Mouse (Mus musculus) inflammation-experienced regulatory T-cells, adult 6 months (primary cell): Measurements from ENCODE around the gene Olfr668. TPM values are rescaled to one million over a fixed set of nuclear protein-coding genes. Genes with fewer than 3 reads are reported as not detected.
"Not testable (repeated sequence)": the region's sequence is repeated elsewhere in the genome, so short reads cannot be mapped to it uniquely, and the experiment has no call there.

Experiments
- ATAC-seq: one replicate; pipeline ENCODE4 v1.8.0; 2017
- polyA plus RNA-seq, 3 experiments: library from polyadenylated mRNA; unstranded; fragments of 100-300 nt; shearing (Covaris generic); gene quantifications; one replicate each; pipeline ENCODE4 v1.2.1; 2017

Gene Olfr668
- polyA plus RNA-seq, result not detected

DNA sequence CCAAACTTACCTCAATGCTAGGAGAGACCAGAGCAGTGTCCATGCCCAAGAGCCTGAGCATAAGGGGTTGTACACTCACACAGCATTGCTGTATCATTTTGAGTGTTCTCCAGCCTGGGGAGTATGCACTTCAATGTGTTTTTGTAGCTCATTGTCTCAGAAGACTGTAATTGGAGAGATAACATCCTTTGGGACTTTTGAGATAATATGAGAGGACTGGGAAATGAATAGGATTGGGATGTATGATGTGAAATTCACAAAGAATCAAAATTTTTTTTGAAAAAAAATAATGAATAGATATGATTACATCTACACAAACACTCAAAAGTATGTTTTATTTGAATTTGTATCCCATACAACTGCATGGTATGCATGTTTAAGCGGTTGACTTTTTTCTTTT, at the start of gene Olfr668:
Gene Olfr668, minus strand, starts transcription at position 101 of the 400 bp plus-strand sequence.
- ATAC-seq, result no peak

DNA sequence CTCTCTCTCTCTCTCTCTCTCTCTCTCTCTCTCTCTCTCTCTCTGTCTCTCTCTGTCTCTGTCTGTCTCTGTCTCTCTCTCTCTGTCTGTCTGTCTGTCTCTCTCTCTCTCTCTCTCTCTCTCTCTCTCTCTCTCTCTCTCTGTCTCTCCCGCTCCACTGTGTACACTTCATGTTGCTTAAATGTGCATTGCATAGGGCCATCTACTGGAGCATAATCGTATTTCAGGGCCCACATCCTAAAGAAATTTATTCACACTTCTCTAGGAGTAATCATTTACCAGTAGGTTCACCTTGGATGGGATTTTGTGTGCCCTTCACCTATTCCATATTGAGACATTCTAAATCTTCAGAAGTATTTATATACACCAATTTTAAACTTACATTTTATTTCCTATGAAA, 44.6 kb upstream of the Olfr668 start:
- not testable (repeated sequence) for ATAC-seq

DNA sequence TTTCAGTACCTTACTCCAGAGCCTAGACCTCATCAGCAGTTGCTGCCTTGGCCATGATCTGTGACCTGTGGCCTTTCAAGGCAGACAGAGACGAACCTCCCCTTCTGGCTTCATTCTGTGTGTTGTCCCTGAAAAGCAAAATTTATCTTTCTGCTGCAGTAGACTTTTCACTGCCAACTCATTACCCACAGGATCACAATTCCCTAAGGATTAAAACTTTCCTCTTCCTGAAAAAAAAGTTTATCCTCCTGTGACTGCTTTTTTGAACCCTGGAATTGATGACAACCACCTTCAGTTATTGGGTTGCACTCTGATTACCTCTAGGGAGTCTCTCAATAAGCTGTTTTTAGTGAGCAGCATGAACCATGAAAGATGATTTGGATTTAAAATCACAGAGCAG, 34.7 kb upstream of the Olfr668 start, which contains the start of gene Olfr670:
Gene Olfr670, minus strand, starts transcription at position 101 of the 400 bp plus-strand sequence.
- no peak for ATAC-seq

DNA sequence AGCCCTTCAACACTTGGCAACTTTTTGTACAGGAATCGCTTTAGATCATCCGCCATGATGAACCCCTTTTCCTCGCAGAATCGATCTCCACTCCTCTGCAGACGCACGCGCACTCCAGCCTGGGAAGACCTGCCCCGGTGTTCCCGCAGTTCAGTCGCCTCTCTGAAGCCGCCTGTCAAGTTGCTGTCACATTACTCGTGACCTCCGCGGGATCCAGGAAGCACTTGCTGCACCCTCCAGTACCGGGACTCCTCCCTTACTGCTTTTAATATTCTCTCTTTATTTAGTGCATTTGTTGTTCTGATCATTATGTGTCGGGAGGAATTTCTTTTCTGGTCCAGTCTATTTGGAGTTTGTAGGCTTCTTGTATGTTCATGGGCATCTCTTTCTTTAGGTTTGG, 22.4 kb upstream of the Olfr668 start:
- peak; percentile 54 for ATAC-seq

DNA sequence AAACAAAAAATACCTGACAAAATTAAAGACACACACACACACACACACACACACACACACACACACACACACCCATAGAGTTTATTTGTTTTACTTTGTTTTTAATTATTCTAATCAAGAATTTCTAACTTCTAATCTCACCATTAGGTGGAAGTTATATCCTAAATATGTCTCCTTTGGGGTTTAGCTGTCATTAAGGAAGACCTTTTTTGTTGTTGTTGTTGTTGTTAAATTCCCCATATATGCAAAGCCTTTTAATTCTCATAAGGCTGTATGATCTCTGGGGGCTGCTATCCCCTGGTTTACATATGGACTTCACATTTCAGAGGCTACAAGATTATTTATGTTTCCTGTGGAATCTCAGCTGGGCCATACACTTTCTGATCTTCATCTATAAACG, 6.1 kb upstream of the Olfr668 start, which contains the start of gene Olfr669:
Gene Olfr669, plus strand, starts transcription at position 301 of the 400 bp plus-strand sequence.
- no peak for ATAC-seq

DNA sequence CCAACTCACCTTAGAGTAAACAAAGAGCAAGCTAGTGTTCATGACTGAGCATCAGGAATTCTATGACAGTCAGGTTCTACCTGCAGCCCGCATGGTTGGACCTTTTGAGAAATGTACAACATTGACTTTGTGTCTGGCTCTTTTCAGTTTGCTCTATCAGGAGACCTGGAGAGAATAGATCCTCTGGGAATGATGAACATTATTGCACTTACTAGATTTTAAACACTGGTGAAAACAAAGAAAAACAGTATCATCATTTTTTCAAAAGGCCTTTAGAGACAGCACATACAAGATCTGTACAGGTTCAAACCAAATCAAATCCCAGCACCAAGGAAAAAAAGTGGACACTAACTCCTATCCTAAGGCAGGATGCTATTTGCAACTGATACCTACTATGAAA, 6.5 kb downstream of the Olfr668 start, which contains the start of gene Olfr667:
Gene Olfr667, minus strand, starts transcription at position 101 of the 400 bp plus-strand sequence.
- ATAC-seq, result no peak

DNA sequence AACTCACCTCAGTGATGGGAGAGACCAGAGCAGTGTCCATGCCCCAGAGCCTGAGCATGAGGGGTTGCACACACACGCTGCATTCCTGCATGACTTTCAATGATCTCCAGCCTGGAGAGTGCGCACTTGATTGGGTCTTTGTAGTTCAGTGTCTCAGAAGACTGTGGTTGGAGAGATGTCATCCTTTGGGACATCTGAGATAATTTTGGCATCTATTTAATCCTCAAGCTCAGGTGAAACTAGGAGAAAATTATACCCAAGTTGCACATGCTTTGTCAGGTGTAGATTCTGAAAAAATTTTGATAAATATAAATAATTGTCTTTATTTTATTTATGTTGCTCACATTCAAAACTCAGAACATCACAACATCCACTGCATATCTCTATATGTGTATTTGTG, 32.0 kb downstream of the Olfr668 start, which contains the start of gene Olfr666:
Gene Olfr666, minus strand, starts transcription at position 101 of the 400 bp plus-strand sequence.
- ATAC-seq, result no peak

DNA sequence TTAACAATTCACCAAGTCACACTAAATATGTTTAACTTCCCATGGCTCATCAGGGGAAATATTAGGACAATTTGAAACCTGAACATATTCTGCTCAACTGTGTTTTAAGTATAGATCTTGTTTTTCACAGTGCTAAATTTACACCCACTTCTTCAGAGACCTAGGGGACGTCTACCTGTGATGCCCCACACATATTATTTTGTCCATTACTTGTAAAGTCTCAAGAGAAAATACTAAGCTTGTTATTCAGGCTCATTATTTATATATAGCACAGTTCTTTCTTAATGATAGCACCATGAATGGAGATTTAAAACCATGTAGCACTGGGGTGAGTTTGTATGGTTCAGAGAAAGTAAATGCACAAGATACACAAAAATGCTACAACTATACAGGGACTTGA, 50.1 kb downstream of the Olfr668 start, which contains the start of gene Olfr665:
Gene Olfr665, plus strand, starts transcription at position 301 of the 400 bp plus-strand sequence.
- no peak for ATAC-seq

Other genes with a start within 250 kb of the Olfr668 start
- not detected for gene Olfr661, start 241.6 kb downstream of the Olfr668 start, polyA plus RNA-seq
- not detected for gene Usp17le, start 150.6 kb downstream of the Olfr668 start, polyA plus RNA-seq
- not detected for gene Usp17lb, start 85.5 kb downstream of the Olfr668 start, polyA plus RNA-seq
- gene Usp17la, start 71.0 kb downstream of the Olfr668 start, polyA plus RNA-seq, result not detected
- gene Olfr665, start 50.0 kb downstream of the Olfr668 start, polyA plus RNA-seq, result not detected
- gene Olfr666, start 32.1 kb downstream of the Olfr668 start, polyA plus RNA-seq, result not detected
- gene Olfr667, start 6.6 kb downstream of the Olfr668 start, polyA plus RNA-seq, result not detected
- not detected for gene Olfr669, start 6.2 kb upstream of the Olfr668 start, polyA plus RNA-seq
- gene Olfr670, start 34.6 kb upstream of the Olfr668 start, polyA plus RNA-seq, result not detected
- not detected for gene Olfr671, start 51.1 kb upstream of the Olfr668 start, polyA plus RNA-seq
- gene Olfr672, start 74.0 kb upstream of the Olfr668 start, polyA plus RNA-seq, result not detected
- gene Olfr675, start 100.4 kb upstream of the Olfr668 start, polyA plus RNA-seq, result under 1 TPM in 1 of 3 experiments, not detected in 2; 0.16 TPM
- not detected for gene Olfr676, start 104.6 kb upstream of the Olfr668 start, polyA plus RNA-seq
- not detected for gene Olfr677, start 123.3 kb upstream of the Olfr668 start, polyA plus RNA-seq
- not detected for gene Olfr678, start 136.4 kb upstream of the Olfr668 start, polyA plus RNA-seq
- not detected for gene Olfr679, start 153.1 kb upstream of the Olfr668 start, polyA plus RNA-seq
- not detected for gene Olfr680-ps1, start 164.8 kb upstream of the Olfr668 start, polyA plus RNA-seq
- not detected for gene Olfr681, start 188.8 kb upstream of the Olfr668 start, polyA plus RNA-seq
- gene Olfr683, start 219.0 kb upstream of the Olfr668 start, polyA plus RNA-seq, result not detected
- under 1 TPM in 1 of 3 experiments, not detected in 2; 0.30 TPM for gene Olfr684, start 235.6 kb upstream of the Olfr668 start, polyA plus RNA-seq